7 mouse cellular contexts compared by ENCODE assay signal in the genomic region with DNA sequence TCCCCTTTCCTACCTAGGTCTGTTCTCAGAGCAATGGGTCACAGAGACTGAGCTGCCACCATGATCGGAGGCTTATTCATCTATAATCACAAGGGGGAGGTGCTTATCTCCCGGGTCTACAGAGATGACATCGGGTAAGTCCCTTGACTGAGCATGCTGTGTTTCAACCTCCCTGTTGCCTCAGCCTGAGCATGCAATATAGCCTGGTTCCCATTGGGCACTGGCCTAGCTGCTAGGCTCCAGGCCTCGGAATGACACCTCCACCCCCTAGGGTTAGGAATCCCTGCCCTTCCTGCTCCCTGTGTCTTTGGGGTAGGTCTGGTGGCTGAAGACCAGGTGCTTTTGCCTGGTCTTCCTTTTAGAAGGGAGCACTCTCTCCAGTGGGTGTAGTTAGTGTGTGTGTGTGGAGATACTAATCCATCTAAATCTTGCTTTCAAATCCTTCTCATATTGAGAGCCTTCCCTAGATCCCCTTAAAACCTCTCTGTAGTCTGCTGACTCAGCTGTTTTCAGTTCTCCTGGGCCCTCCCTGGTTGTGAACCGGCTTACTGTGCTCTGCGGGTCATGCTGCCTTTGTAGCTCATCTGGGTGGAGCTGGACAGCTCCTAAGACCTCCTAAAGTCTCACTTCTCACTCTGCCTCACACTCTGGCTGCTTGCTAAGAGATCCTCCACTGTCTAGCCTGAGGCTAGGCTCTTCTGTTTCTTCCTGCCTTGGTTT. TPM values are rescaled to one million over a fixed set of nuclear protein-coding genes. Genes with fewer than 3 reads are reported as not detected.
DNase-seq lines count a peak whose midpoint lies in the region; ATAC-seq and TF ChIP-seq lines count a peak whose summit lies in the region.

No protein-coding gene starts in this region.

- H3K4me1 ChIP-seq in E14TG2a.4 (replicated peaks; ENCODE audit: low read depth, low read length) = peaks cover 67% of the 10 kb centered on the region
- H3K4me1 ChIP-seq in liver, postnatal 0 days (ENCODE audit: insufficient read depth) = peaks cover 18% of the 10 kb centered on the region

- TF ChIP-seq EP300 in liver, postnatal 0 days (IDR thresholded peaks at IDR 0.05; ENCODE audit: low read depth) = no peak

- 41% methylated on average over 6 of the region's 6 CpGs for WGBS in liver, postnatal 0 days (ENCODE audit: insufficient replicate concordance)

- DNase-seq in liver, postnatal 0 days = no peak
- no peak for DNase-seq in right cerebral cortex, postnatal 25 days
- no peak for DNase-seq in thymus, postnatal 36 days
- no peak for DNase-seq in gastrocnemius, postnatal 36 days

- TF ChIP-seq CTCF in C2C12 (IDR thresholded peaks at IDR 0.05; ENCODE audit: control insufficient read depth, insufficient read depth, insufficient read length) = no peak
- TF ChIP-seq CTCF in E14TG2a.4 (conservative IDR thresholded peaks at IDR 0.05; ENCODE audit: low read length) = no peak
- no peak for TF ChIP-seq CTCF in liver, postnatal 0 days (IDR thresholded peaks at IDR 0.05; ENCODE audit: low read depth)

- intact Hi-C loops in gastrocnemius, postnatal 36 days (cut with DNase I) = no loop called here

- no peaks in the 10 kb centered on the region for H3K27me3 ChIP-seq in C2C12 (ENCODE audit: control insufficient read depth, insufficient read depth, insufficient read length)
- H3K27me3 ChIP-seq in E14TG2a.4 (ENCODE audit: insufficient read depth, low read length) = no peaks in the 10 kb centered on the region
- no peaks in the 10 kb centered on the region for H3K27me3 ChIP-seq in liver, postnatal 0 days (ENCODE audit: insufficient read depth, low read length)

- H3K4me3 ChIP-seq in C2C12 (ENCODE audit: insufficient read depth, poor library complexity, severe bottlenecking) = peak overlapping the region; percentile 86
- peak overlapping the region; percentile 98 for H3K4me3 ChIP-seq in E14TG2a.4 (replicated peaks; ENCODE audit: low read length)
- H3K4me3 ChIP-seq in liver, postnatal 0 days (ENCODE audit: low read depth, low read length) = peak overlapping the region; percentile 84

- H3K36me3 ChIP-seq in C2C12 (ENCODE audit: control insufficient read depth, insufficient read depth) (peaks cover 62% of the 10 kb centered on the region), E14TG2a.4 (ENCODE audit: insufficient read depth, low read length) (peaks cover 58% of the 10 kb centered on the region)
- peaks cover 52% of the 10 kb centered on the region for H3K36me3 ChIP-seq in liver, postnatal 0 days (replicated peaks; ENCODE audit: insufficient read depth, low read length)

- no peaks in the 10 kb centered on the region for H3K9me3 ChIP-seq in E14TG2a.4 (ENCODE audit: low read length)
- no peaks in the 10 kb centered on the region for H3K9me3 ChIP-seq in liver, postnatal 0 days (ENCODE audit: low read length)

- peaks cover 37% of the 10 kb centered on the region for H3K79me3 ChIP-seq in C2C12 (ENCODE audit: low read depth)

- H3K79me2 ChIP-seq in C2C12 (ENCODE audit: control insufficient read depth, insufficient read depth) = peaks cover 48% of the 10 kb centered on the region

- peak overlapping the region; percentile 85 for H3K4me2 ChIP-seq in liver, postnatal 0 days (ENCODE audit: low read depth, low read length)

- peak overlapping the region; percentile 77 for H3ac ChIP-seq in C2C12 (ENCODE audit: control insufficient read depth, insufficient read length, low read depth)

- ATAC-seq in granulocyte monocyte progenitor cell, adult 5-6 weeks (replicated peaks; ENCODE audit: poor library complexity, severe bottlenecking) = 0 out of 2 replicates have a peak, but pooled peaks have one; percentile 16
- no peak for ATAC-seq in liver, postnatal 0 days

- H3K9ac ChIP-seq in liver, postnatal 0 days (replicated peaks) = peak overlapping the region; percentile 79

- H3K27ac ChIP-seq in liver, postnatal 0 days (ENCODE audit: low read depth) = peak overlapping the region; percentile 95; the same call in 1 of the 2 replicates

TF ChIP-seq in C2C12, 6 proteins besides CTCF, POLR2A, EP300 and RAD21:
- TF ChIP-seq MYOG (IDR thresholded peaks at IDR 0.05; ENCODE audit: control insufficient read depth, extremely low read depth, insufficient read length) (no peak), USF1 (IDR thresholded peaks at IDR 0.05; ENCODE audit: low read depth) (no peak), MAX (IDR thresholded peaks at IDR 0.05) (no peak), FOSL1 (IDR thresholded peaks at IDR 0.05; ENCODE audit: insufficient read depth, low read length, poor library complexity, severe bottlenecking) (no peak), MYOD1 (IDR thresholded peaks at IDR 0.05; ENCODE audit: control insufficient read depth, insufficient read length, low read depth) (no peak), CEBPB (IDR thresholded peaks at IDR 0.05; ENCODE audit: low read depth) (no peak)
TF ChIP-seq in C2C12: peak in this region for 0.

RNA-seq across cellular contexts. Expression of gene Ap2m1, which starts 2.5 kb away (rescaled TPM):
- 556 TPM for polyA plus RNA-seq in C2C12 (2012; fragmentation: generic; extraction: Trizol)
- 206 and 247 TPM in 2 replicates for total RNA-seq in granulocyte monocyte progenitor cell, adult 5-6 weeks (2014; fragmentation: Nextera tagmentation)
- total RNA-seq in granulocyte monocyte progenitor cell, adult 5-6 weeks (2017) = 175 and 225 TPM in 2 replicates
- polyA plus RNA-seq in liver, postnatal 0 days (2015; fragmentation: Nextera tagmentation; extraction: Ambion mirVana) = 288 and 308 TPM in 2 replicates
- total RNA-seq in gastrocnemius, postnatal 36 days (2021) = 100 to 1,000 TPM; 133 to 135 TPM

RNA-seq across cellular contexts. Expression of gene Abcf3, which starts 10.6 kb away (rescaled TPM):
- polyA plus RNA-seq in C2C12 (2012; fragmentation: generic; extraction: Trizol) = 37.1 TPM
- 33.0 and 42.3 TPM in 2 replicates for total RNA-seq in granulocyte monocyte progenitor cell, adult 5-6 weeks (2014; fragmentation: Nextera tagmentation)
- total RNA-seq in granulocyte monocyte progenitor cell, adult 5-6 weeks (2017) = 55.1 and 96.9 TPM in 2 replicates
- 18.0 and 19.8 TPM in 2 replicates for polyA plus RNA-seq in liver, postnatal 0 days (2015; fragmentation: Nextera tagmentation; extraction: Ambion mirVana)
- total RNA-seq in gastrocnemius, postnatal 36 days (2021) = 10 to 100 TPM; 51.0 to 69.7 TPM

RNA-seq across cellular contexts. Expression of gene Dvl3, which starts 21.0 kb away (rescaled TPM):
- polyA plus RNA-seq in C2C12 (2012; fragmentation: generic; extraction: Trizol) = 15.8 TPM
- 26.4 and 30.7 TPM in 2 replicates for total RNA-seq in granulocyte monocyte progenitor cell, adult 5-6 weeks (2014; fragmentation: Nextera tagmentation)
- 2.0 and 2.3 TPM in 2 replicates for total RNA-seq in granulocyte monocyte progenitor cell, adult 5-6 weeks (2017)
- polyA plus RNA-seq in liver, postnatal 0 days (2015; fragmentation: Nextera tagmentation; extraction: Ambion mirVana) = 3.0 and 3.5 TPM in 2 replicates
- 10 to 100 TPM; 27.8 to 28.8 TPM for total RNA-seq in gastrocnemius, postnatal 36 days (2021)

RNA-seq across cellular contexts. Expression of gene Eif2b5, which starts 39.1 kb away (rescaled TPM):
- polyA plus RNA-seq in C2C12 (2012; fragmentation: generic; extraction: Trizol) = 108 TPM
- 61.7 and 84.4 TPM in 2 replicates for total RNA-seq in granulocyte monocyte progenitor cell, adult 5-6 weeks (2014; fragmentation: Nextera tagmentation)
- total RNA-seq in granulocyte monocyte progenitor cell, adult 5-6 weeks (2017) = 87.0 and 90.0 TPM in 2 replicates
- polyA plus RNA-seq in liver, postnatal 0 days (2015; fragmentation: Nextera tagmentation; extraction: Ambion mirVana) = 25.3 and 26.1 TPM in 2 replicates
- total RNA-seq in gastrocnemius, postnatal 36 days (2021) = 10 to 100 TPM; 44.2 to 56.1 TPM

RNA-seq across cellular contexts. Expression of gene Vwa5b2, which starts 51.5 kb away (rescaled TPM):
- polyA plus RNA-seq in C2C12 (2012; fragmentation: generic; extraction: Trizol) = 0.11 TPM
- not detected in 2 replicates for total RNA-seq in granulocyte monocyte progenitor cell, adult 5-6 weeks (2014; fragmentation: Nextera tagmentation)
- total RNA-seq in granulocyte monocyte progenitor cell, adult 5-6 weeks (2017) = not detected in 2 replicates
- polyA plus RNA-seq in liver, postnatal 0 days (2015; fragmentation: Nextera tagmentation; extraction: Ambion mirVana) = not detected in 2 replicates
- total RNA-seq in gastrocnemius, postnatal 36 days (2021) = not detected
